Comparison of ENCODE assay signal across 11 mouse cellular contexts in genomic region chr7:130654562-130654961, GRCm38 (mm10).
DNase-seq lines count a peak whose midpoint lies in the region; ATAC-seq and TF ChIP-seq lines count a peak whose summit lies in the region.
"Had no signal": no experiment of that assay in that cellular context is flagged by ENCODE, and none has a peak within 500 bp of the region (broad histone marks: within the 10 kb centered on the region; RNA-seq: fewer than 3 reads in every experiment).

No protein-coding gene starts in this region.

- 8% methylated on average over 2 of the region's 2 CpGs for WGBS in heart, postnatal 0 days
- 31% methylated on average over 2 of the region's 2 CpGs for WGBS in stomach, postnatal 0 days
- 83% methylated on average over 2 of the region's 2 CpGs for WGBS in forebrain, embryonic 15.5 days

- H3K36me3 ChIP-seq in heart, postnatal 0 days (replicated peaks; ENCODE audit: control insufficient read depth, insufficient read depth, low read length) = no peaks in the 10 kb centered on the region; the same call in 1 of the 2 replicates
- no peaks in the 10 kb centered on the region for H3K36me3 ChIP-seq in stomach, postnatal 0 days (ENCODE audit: control insufficient read depth, insufficient read depth, low read length)
- no peaks in the 10 kb centered on the region for H3K36me3 ChIP-seq in forebrain, embryonic 15.5 days
- H3K36me3 ChIP-seq: embryonic facial prominence, embryonic 12.5 days; hindbrain, embryonic 15.5 days had no signal

- peak overlapping the region; percentile 87 for H3K27ac ChIP-seq in heart, postnatal 0 days (ENCODE audit: low read depth)
- H3K27ac ChIP-seq in stomach, postnatal 0 days (replicated peaks) = 0 out of 2 replicates have a peak overlapping the region, but pooled peaks have one; percentile 14
- no peak overlapping the region for H3K27ac ChIP-seq in forebrain, embryonic 15.5 days (replicated peaks)
- H3K27ac ChIP-seq: embryonic facial prominence, embryonic 12.5 days; hindbrain, embryonic 15.5 days had no signal

- TF ChIP-seq CTCF in heart, postnatal 0 days (IDR thresholded peaks at IDR 0.05; ENCODE audit: low read depth) = peak; percentile 17; the same call in 1 of the 2 replicates
- TF ChIP-seq CTCF in stomach, postnatal 0 days (IDR thresholded peaks at IDR 0.05; ENCODE audit: low read depth) = no peak; the same call in 1 of the 2 replicates

- no peak overlapping the region for H3K9ac ChIP-seq in heart, postnatal 0 days (replicated peaks; ENCODE audit: low read depth, low read length)
- H3K9ac ChIP-seq in stomach, postnatal 0 days (ENCODE audit: low read length) = no peak overlapping the region
- H3K9ac ChIP-seq in forebrain, embryonic 15.5 days (replicated peaks) = no peak overlapping the region
- H3K9ac ChIP-seq: embryonic facial prominence, embryonic 12.5 days; hindbrain, embryonic 15.5 days had no signal

- H3K4me3 ChIP-seq in heart, postnatal 0 days (ENCODE audit: low read depth, low read length) = no peak overlapping the region
- no peak overlapping the region for H3K4me3 ChIP-seq in stomach, postnatal 0 days (ENCODE audit: low read depth, low read length)
- H3K4me3 ChIP-seq in forebrain, embryonic 15.5 days = no peak overlapping the region
- H3K4me3 ChIP-seq: embryonic facial prominence, embryonic 12.5 days; hindbrain, embryonic 15.5 days; megakaryocyte, embryonic 14.5 days had no signal

- peak; percentile 76 for TF ChIP-seq EP300 in heart, postnatal 0 days (IDR thresholded peaks at IDR 0.05; ENCODE audit: low read depth)
- TF ChIP-seq EP300 in stomach, postnatal 0 days (optimal IDR thresholded peaks at IDR 0.05) = no peak

- no peak overlapping the region for H3K4me2 ChIP-seq in heart, postnatal 0 days (ENCODE audit: low read depth, low read length)
- H3K4me2 ChIP-seq in stomach, postnatal 0 days (replicated peaks; ENCODE audit: low read depth) = no peak overlapping the region
- no peak overlapping the region for H3K4me2 ChIP-seq in forebrain, embryonic 15.5 days (replicated peaks)
- H3K4me2 ChIP-seq: embryonic facial prominence, embryonic 12.5 days; hindbrain, embryonic 15.5 days had no signal

- no peaks in the 10 kb centered on the region for H3K9me3 ChIP-seq in heart, postnatal 0 days (replicated peaks; ENCODE audit: control insufficient read depth, low read length)
- H3K9me3 ChIP-seq in stomach, postnatal 0 days (ENCODE audit: control insufficient read depth, low read length) = no peaks in the 10 kb centered on the region
- H3K9me3 ChIP-seq in forebrain, embryonic 15.5 days = no peaks in the 10 kb centered on the region
- H3K9me3 ChIP-seq: embryonic facial prominence, embryonic 12.5 days; hindbrain, embryonic 15.5 days; megakaryocyte, embryonic 14.5 days had no signal

- ATAC-seq in heart, postnatal 0 days (ENCODE audit: insufficient read depth, low read depth) = peak; percentile 71
- ATAC-seq in stomach, postnatal 0 days (ENCODE audit: low FRiP score, low TSS enrichment) = no peak
- no peak for ATAC-seq in forebrain, embryonic 15.5 days (replicated peaks)

- no peaks in the 10 kb centered on the region for H3K27me3 ChIP-seq in heart, postnatal 0 days (ENCODE audit: control insufficient read depth, insufficient read depth, low read length)
- no peaks in the 10 kb centered on the region for H3K27me3 ChIP-seq in stomach, postnatal 0 days (ENCODE audit: control insufficient read depth, insufficient read depth, low read length)
- H3K27me3 ChIP-seq in forebrain, embryonic 15.5 days = no peaks in the 10 kb centered on the region
- H3K27me3 ChIP-seq: embryonic facial prominence, embryonic 12.5 days; hindbrain, embryonic 15.5 days had no signal

- peaks cover 74% of the 10 kb centered on the region for H3K4me1 ChIP-seq in heart, postnatal 0 days (ENCODE audit: control insufficient read depth, insufficient read depth)
- H3K4me1 ChIP-seq in stomach, postnatal 0 days (replicated peaks; ENCODE audit: control insufficient read depth, insufficient read depth) = no peaks in the 10 kb centered on the region; the same call in 1 of the 2 replicates
- no peaks in the 10 kb centered on the region for H3K4me1 ChIP-seq in forebrain, embryonic 15.5 days
- H3K4me1 ChIP-seq: hindbrain, embryonic 15.5 days had no signal

- DNase-seq in lung, adult 18-20 months = peak; percentile 52 to 53
- no peak for DNase-seq in lung, postnatal 25 days (ENCODE audit: low spot score)
- DNase-seq in heart, postnatal 0 days (ENCODE audit: low spot score) = peak; percentile 84
- DNase-seq in kidney, postnatal 14 days = peak; percentile 56
- peak; percentile 44 for DNase-seq in stomach, postnatal 0 days (ENCODE audit: low spot score)
- no peak for DNase-seq in spleen, adult 12 weeks (ENCODE audit: low spot score)
- no peak for DNase-seq in layer of hippocampus, postnatal 25 days (ENCODE audit: extremely low spot score in 1 of 2, low spot score in 1 of 2)

Comparison
In these comparisons a context has a peak if more than half of its experiments do, and no peak if none do; other contexts are left out.
1. DNase-seq: peak in lung, adult 18-20 months (2 of 2), heart, postnatal 0 days (single experiment), kidney, postnatal 14 days (single experiment) and stomach, postnatal 0 days (single experiment); none in lung, postnatal 25 days (single experiment), spleen, adult 12 weeks (single experiment) and layer of hippocampus, postnatal 25 days (0 of 2).